Mouse (Mus musculus) left cerebral cortex, adult 8-10 months (tissue): Measurements from ENCODE around the gene Wdr90. TPM values are rescaled to one million over a fixed set of nuclear protein-coding genes. Genes with fewer than 3 reads are reported as not detected.

Experiments
- DNase-seq, 2 experiments: peaks; one replicate each; pipeline ENCODE4 v3.0.0; 2022; ENCODE audit warnings: low spot score in 2 of 2
- total RNA-seq, 4 experiments: library from RNA; stranded (reverse); gene quantifications; 2 replicates each; pipeline ENCODE4 v1.2.4; 2022

Gene Wdr90
- total RNA-seq, 4 experiments from 2014 or later, result 23.4 to 29.1 (median 24.5) TPM

GRCm38 (mm10) chr17:25877741-25878610, 16.7 kb upstream of the Wdr90 start:
- no peak for DNase-seq

GRCm38 (mm10) chr17:25877025-25877424, 15.7 kb upstream of the Wdr90 start:
- DNase-seq, result no peak

GRCm38 (mm10) chr17:25876347-25876915, 15.1 kb upstream of the Wdr90 start:
- DNase-seq, result no peak

DNA sequence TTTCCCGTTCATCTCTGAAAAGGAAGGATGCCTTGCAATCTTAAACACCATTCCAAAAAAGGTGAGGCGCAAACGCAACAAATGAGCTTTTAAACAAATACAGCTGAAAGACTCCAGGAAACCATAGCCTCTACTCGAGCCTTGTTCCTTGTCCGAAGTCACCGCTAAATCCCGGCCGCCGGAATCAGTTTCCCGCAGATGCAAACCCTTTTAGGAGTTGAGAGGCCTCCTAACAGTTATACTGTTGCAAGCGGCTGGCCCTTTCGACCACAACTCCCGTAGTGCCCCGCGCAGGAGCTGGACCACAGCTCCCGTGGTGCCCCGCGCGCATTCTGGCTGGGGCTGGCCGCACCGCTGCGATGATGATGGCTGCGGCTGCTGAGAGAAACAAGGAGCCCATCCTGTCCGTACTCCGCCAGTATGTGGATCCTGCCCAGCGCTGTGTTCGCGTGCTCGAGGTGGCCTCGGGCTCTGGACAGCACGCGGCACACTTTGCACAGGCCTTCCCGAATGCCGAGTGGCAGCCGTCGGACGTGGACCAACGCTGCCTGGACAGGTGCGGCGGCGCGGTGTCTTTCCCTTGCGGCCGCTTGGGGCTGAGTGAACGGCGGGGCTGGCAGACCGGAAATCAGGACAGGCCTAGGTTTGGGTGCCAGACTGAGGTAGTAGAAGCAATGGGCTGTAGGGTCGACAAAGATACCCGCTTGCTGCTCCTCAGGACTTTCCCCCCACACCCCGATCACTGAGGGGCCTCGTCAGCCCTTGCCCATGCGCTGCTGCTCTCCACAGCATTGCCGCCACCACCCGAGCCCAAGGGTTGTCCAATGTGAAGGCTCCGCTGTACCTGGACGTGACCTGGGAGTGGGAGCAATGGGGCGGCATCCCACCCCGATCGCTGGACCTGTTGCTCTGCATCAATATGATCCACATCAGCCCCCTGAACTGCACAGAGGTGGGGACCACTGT, 14.2 kb upstream of the Wdr90 start:
- peak; percentile 84 to 86 for DNase-seq

GRCm38 (mm10) chr17:25874721-25875170, 13.4 kb upstream of the Wdr90 start, which contains the start of gene Mettl26:
Gene Mettl26, plus strand, starts transcription at chr17:25875074.
- DNase-seq, result peak; percentile 89 to 100

DNA sequence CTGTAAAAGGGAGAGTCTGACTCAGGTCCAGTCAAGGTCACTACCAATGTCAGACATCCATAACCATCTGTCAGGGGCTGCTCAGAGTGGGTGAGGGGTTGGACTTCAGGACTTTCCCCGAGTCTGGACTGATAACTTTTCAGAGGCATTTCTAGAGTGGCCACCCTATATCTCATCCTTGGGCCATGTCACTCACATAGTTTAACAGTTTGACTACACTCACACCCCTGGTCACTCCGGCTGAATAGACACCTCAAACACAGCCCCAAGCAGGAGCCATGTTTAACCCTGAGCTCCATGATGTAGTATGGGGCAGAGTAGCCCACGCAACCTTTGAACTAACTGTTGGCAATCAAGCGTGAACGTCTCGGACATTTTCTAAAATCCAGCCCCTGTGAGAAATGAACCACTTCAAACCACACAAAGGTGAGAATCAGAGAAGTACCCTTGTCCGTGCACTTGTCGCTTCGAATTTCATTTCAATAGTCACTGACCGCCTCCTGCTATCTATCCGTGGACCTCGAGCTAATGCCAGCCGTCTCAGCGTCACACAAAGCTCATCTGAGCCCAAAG, 12.9 kb upstream of the Wdr90 start:
- no peak for DNase-seq

- no peak for DNase-seq
These were observed 12.3 kb upstream of the Wdr90 start for GRCm38 (mm10) chr17:25873405-25874147.

DNA sequence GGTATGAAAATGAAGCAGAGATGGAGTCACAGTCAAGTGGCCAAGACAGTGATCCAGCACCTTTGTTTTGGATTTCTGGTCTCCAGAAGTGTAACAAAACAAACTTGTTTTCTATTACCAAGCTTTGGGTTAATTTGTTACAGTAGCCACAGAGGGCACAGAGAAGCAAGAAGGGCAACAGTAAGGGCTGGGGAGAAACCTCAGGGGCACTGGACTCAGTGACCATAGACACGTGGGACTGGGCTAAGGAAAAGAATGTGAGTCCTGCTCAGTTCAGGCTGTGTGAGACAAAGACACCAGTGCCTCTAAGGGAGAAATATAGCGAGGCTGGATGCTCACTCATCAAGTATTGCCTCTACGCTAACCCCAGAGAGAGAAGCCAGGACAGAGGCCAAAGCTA, 11.4 kb upstream of the Wdr90 start:
- DNase-seq, result no peak

DNA sequence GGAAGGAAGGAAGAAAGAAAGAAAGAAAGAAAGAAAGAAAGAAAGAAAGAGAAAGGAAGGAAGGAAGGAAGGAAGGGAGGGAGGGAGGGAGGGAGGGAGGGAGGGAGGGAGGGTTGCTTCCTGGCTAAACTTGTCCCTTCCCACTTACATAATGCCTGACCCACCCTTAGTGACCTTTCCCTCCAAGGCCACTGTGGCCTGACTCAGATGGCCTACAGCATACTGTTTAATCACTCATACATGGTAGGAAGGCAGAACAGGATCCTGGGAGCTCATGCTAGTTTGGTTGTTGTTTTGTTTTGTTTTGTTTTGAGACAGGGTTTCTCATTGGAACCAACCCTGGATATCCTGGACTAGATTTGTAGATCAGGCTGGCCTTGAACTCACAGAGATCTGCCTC, 10.3 kb upstream of the Wdr90 start:
- DNase-seq, result peak in 1 of 2 experiments; percentile 4

GRCm38 (mm10) chr17:25869954-25870353, 8.7 kb upstream of the Wdr90 start:
- DNase-seq, result peak in 1 of 2 experiments; percentile 4

DNA sequence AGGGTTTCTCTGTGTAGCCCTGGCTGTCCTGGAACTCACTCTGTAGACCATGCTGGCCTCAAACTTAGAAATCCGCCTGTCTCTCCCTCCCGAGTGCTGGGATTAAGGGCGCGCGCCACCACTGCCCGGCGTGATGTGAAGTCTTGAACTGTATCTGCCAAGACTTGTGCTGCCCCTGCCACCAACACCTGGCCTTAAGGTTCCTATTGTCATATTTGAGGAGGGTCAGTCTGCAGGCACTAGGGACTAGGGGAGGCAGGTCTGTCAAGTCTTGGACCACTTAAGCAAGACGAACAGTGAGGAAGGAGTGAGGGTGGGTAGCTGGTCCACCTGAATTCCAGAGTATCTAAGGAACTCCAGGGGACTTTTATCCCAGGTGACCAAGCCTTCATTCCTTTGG, 8.2 kb upstream of the Wdr90 start:
- DNase-seq, result peak in 1 of 2 experiments; percentile 5

DNA sequence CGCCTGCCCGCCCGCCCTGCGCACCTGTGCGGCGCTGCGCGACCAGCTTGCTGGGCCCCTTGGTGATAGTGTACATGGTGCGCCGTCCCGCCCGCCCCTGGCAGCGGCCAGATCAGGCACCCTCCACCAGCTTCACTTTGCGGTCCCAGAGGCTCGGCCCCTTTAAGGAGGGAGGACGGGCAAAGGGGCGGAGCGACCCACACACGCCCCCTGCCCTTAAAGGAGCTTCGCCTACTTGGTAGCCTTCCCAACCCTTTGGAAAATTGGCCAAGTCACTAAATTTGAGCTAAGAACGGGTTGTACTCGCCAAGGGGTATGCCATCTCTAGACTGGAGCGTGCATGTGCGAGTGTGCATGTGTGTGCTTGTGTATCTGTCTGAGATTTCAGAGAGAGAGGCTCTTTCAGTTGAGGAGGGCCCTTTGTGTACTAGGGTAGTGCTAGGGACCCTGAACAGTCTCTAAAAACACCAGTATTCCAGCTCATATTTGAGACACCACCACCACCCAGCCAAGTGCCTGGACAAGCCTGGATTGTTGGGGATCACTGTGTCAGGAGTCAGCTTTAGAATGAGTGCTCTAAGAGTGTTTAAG, 7.4 kb upstream of the Wdr90 start, which contains the start of gene Mcrip2:
Gene Mcrip2, minus strand, starts transcription at position 164 of the 591 bp plus-strand sequence.
- DNase-seq, result peak; percentile 69 to 73

DNA sequence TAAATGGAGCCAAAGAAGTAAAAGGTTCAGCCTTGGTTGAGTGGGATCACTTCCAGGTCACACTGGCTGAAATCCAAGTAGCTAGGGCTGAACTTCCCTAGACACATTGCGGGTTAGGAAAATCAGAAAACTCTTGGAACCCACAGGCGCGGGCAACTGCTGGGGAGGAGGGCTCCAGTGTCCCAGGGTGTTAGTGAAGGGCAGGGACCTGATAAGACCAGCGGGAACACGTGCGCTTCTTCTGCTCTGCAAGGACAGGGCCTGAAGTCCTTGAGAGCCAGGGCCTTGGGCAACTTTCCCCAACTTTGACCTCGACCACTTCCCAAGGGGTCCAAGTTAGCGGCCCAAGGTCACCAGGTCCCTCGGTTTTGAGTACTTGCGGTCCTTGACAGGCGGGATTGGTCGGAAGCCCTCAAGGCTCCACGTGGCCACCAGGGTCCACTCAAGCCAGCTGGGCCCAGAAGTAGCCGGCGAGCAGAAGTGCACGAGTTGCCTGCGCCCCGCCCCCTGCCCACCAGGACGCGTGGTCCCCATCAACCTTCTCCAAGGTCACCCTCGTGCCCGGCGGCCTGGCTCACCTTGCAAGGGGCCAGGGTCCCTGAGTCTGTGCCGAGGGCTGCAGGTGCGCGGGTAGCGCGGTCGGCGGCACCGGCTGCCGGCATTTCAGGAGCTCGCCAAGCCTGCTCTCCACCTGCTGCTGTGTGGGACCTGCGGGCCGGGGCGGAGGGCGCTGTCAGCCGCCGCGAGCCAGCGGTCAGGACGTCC, 6.7 kb upstream of the Wdr90 start:
- DNase-seq, result peak in 1 of 2 experiments; percentile 16

GRCm38 (mm10) chr17:25867509-25867835, 6.2 kb upstream of the Wdr90 start:
- no peak for DNase-seq

DNA sequence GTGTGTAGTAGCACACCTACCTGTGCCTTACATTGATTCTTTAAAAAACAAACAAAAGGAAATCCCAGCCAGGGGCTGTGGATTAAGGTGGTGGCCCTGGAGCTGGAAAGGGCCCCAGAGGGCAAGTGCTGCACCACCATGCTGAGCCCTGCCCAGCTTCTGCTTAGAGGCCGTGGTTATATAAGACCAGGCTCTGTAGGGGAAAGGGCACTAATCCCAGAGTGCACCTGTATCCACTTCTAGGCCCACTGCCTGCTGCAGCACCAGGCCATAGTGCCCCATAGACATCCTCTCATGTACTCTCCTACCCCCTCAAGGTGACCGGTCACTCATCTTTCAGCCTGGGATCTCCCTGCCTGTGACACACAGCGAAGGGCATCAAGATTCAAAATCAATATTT, 4.9 kb upstream of the Wdr90 start:
- DNase-seq, result no peak

DNA sequence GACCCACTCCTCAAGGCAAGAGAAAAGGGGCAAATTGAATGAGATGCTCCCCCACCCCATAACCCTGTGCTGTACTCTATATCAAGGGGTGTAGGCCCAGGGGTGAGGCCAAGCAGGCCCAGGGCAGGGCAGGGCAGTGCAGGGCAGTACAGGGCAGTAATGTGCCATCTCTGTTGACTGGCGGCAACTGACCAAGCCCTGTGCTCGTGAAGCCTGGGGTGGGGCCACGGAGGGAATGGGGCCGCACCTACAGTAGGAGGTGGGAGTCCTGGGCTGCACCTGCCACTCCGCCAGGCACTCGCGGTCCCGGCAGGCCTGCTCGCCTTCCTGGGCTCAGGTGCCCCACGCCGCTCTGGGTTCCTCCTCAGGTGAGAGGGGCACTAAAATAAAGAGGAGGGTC, 4.0 kb upstream of the Wdr90 start:
- DNase-seq, result no peak

DNA sequence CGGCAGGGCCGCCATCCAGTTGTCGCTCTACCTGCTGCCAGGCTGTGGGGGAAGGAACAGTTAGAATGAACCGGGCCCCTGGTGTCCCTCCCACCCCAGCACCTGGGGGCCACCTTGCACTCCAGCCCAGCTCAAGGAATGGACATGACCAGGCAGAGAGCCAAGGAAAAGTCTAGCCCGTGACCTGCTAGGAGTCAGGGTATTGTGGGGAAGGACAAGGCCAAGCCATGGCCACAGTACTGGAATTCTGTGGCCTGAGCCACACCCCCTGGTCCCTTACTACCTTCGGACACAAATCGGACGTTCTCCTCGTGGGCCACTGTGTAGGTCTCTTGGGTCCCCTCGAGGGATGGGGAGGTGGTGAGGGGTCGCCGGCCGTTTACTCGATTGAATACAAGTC, 3.0 kb upstream of the Wdr90 start:
- no peak for DNase-seq

DNA sequence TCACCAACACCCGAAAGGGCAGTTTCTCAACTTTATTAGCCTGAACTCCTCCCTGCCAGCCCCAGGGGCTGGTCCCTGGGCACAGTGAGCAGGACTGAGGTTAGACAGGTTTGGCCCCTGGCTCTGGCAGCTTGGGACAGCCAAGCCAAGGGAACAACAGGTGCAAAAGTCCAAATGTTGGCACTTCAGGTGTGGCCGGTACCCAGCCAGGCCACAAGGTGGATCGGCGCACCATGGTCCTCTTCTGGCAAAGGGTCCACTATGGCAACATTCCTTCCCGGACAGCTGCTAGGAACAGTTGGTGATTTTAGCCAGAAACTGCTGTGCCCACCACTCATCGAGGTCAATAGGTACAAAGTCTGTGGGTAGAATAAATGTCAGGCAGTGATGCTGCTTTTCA, 2.4 kb upstream of the Wdr90 start:
- DNase-seq, result no peak
